Mouse (Mus musculus) neural tube, embryonic 11.5 days (tissue): ENCODE measurements around the gene Wdr19. TPM values are rescaled to one million over a fixed set of nuclear protein-coding genes. Genes with fewer than 3 reads are reported as not detected.

Experiments used
- ATAC-seq: fragments of 200-750 bp; cut with Nextera tagmentation; 2 replicates; pipeline ENCODE4 v1.8.0; 2017; ENCODE audit warnings: moderate number of reproducible peaks, mild to moderate bottlenecking, moderate TSS enrichment, moderate library complexity; ENCODE audit not compliant: insufficient read depth, low FRiP score, low TSS enrichment
- DNase-seq: peaks from one replicate; pipeline ENCODE4 v3.0.0-alpha.2; 2015; ENCODE audit warnings: low spot score
- H3K27ac ChIP-seq: fragments of 300-500 bp; sonication (generic); 2 replicates; pipeline ENCODE4 v1.5.1; 2014; ENCODE audit warnings: low read depth, mild to moderate bottlenecking, low read length
- H3K27me3 ChIP-seq: fragments of 300-500 bp; sonication (generic); 2 replicates; pipeline ENCODE4 v1.6.1; 2014; ENCODE audit warnings: mild to moderate bottlenecking, low read length, mixed read lengths; ENCODE audit not compliant: control insufficient read depth, insufficient read depth
- H3K36me3 ChIP-seq: fragments of 300-500 bp; sonication (generic); 2 replicates; pipeline ENCODE4 v1.6.1; 2014; ENCODE audit warnings: mild to moderate bottlenecking, low read length, moderate library complexity, mixed read lengths; ENCODE audit not compliant: control insufficient read depth, insufficient read depth
- H3K4me1 ChIP-seq: fragments of 300-500 bp; sonication (generic); 2 replicates; pipeline ENCODE4 v1.6.1; 2014; ENCODE audit warnings: low read length, mixed read lengths; ENCODE audit not compliant: control insufficient read depth, insufficient read depth
- H3K4me2 ChIP-seq: fragments of 300-500 bp; sonication (generic); 2 replicates; pipeline ENCODE4 v1.6.1; 2014; ENCODE audit warnings: low read depth, mild to moderate bottlenecking, moderate library complexity
- H3K4me3 ChIP-seq: fragments of 300-500 bp; sonication (generic); 2 replicates; pipeline ENCODE4 v1.5.1; 2014; ENCODE audit warnings: low read depth, low read length
- H3K9ac ChIP-seq: fragments of 300-500 bp; sonication (generic); 2 replicates; pipeline ENCODE4 v1.6.1; 2014; ENCODE audit warnings: mild to moderate bottlenecking, low read length
- H3K9me3 ChIP-seq: fragments of 300-500 bp; sonication (generic); 2 replicates; pipeline ENCODE4 v1.6.1; 2016; ENCODE audit warnings: low read length; ENCODE audit not compliant: control insufficient read depth
- WGBS: fragments of 180-500 bp; shearing (Covaris S2); extraction: QIAGEN DNeasy Blood & Tissue Kit; methylation state at CpG from one replicate; pipeline ENCODE4 v1.1.7; 2014; 5-methylcytosine and 5-hydroxymethylcytosine counted together
- polyA plus RNA-seq: library from polyadenylated mRNA; unstranded; fragments of >200 nt; fragmentation: Nextera tagmentation; extraction: Ambion mirVana; gene quantifications from 2 replicates; pipeline ENCODE4 v1.2.1, GENCODE M21; 2014

The Wdr19 gene
- polyA plus RNA-seq, 1 experiment from 2014 or later, result 15.6 TPM

DNA sequence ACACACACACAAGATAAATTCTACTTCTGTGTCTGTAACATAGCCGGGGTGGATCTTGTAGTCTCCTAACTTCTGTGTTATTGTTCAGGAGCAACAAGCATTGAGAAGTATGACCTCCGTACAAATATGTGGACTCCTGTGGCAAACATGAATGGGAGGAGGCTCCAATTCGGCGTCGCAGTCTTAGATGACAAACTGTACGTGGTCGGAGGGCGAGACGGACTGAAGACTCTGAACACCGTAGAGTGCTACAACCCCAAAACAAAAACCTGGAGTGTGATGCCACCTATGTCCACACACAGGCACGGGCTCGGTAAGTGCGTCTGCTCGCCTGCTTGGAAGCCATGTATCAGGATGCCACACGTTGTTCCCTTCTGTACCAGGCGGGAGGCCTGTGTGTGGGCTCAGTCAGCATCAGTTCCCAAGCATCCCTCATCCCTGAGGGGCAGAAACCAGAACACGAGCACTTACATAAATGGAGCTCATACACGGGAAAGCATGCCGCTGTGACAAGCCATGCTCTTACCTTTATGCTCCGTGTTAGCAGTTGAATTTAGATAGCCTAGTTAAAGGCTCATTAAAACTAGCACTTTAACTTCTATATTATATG lies 40.7 kb upstream of the Wdr19 start:
- ATAC-seq, result no peak
- 89% methylated on average over 20 of the region's 20 CpGs for WGBS
- no peak for DNase-seq

GRCm38 (mm10) chr5:65163001-65163400 lies 36.5 kb upstream of the Wdr19 start:
- Histone ChIP-seq H3K4me1 (no peaks in the 10 kb centered on the region), H3K4me2 (no peak overlapping the region), H3K27me3 (no peaks in the 10 kb centered on the region), H3K9me3 (no peaks in the 10 kb centered on the region), H3K36me3 (peaks cover 3% of the 10 kb centered on the region), H3K27ac (no peak overlapping the region), H3K4me3 (no peak overlapping the region), H3K9ac (no peak overlapping the region)
- 70% methylated on average over 5 of the region's 5 CpGs for WGBS
- DNase-seq (no peak), ATAC-seq (no peak)

More for the DNA sequence above, 40.7 kb upstream of the Wdr19 start:
- Histone ChIP-seq H3K4me2 (no peak overlapping the region), H3K4me3 (no peak overlapping the region), H3K27ac (no peak overlapping the region), H3K9me3 (no peaks in the 10 kb centered on the region), H3K4me1 (no peaks in the 10 kb centered on the region), H3K36me3 (no peaks in the 10 kb centered on the region; the same call in 1 of the 2 replicates), H3K27me3 (no peaks in the 10 kb centered on the region), H3K9ac (no peak overlapping the region)

GRCm38 (mm10) chr5:65163489-65164092 lies 35.9 kb upstream of the Wdr19 start:
- Histone ChIP-seq H3K4me3 (no peak overlapping the region), H3K9me3 (no peaks in the 10 kb centered on the region), H3K27ac (no peak overlapping the region), H3K27me3 (no peaks in the 10 kb centered on the region), H3K9ac (no peak overlapping the region), H3K36me3 (peaks cover 3% of the 10 kb centered on the region), H3K4me1 (no peaks in the 10 kb centered on the region), H3K4me2 (no peak overlapping the region)
- DNase-seq, result no peak
- ATAC-seq, result no peak
- 90% methylated on average over 17 of the region's 17 CpGs for WGBS

DNA sequence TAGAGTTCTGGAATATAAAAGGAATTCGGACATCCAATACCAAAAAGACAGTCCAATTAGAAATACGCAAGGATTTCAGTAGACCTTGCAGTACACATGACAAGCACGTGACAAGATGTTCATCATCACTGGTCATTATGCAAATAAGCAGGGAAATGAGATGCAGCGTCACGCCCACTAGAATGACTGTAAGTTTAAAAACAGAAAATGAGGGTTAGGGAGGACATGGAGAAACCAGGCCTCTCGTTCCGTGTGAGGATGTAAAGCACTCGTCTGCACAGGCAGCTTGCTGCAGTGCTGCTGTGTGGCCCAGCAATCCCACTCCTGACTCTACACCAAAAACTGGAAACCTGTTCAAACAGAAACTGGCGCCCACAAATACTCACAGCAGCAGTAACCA lies 29.3 kb upstream of the Wdr19 start:
- Histone ChIP-seq H3K4me1 (no peaks in the 10 kb centered on the region), H3K9me3 (no peaks in the 10 kb centered on the region), H3K27me3 (no peaks in the 10 kb centered on the region), H3K36me3 (no peaks in the 10 kb centered on the region), H3K9ac (no peak overlapping the region), H3K4me3 (no peak overlapping the region), H3K4me2 (no peak overlapping the region), H3K27ac (no peak overlapping the region)
- WGBS, result 88% methylated on average over 9 of the region's 9 CpGs
- DNase-seq, result no peak
- ATAC-seq, result no peak

DNA sequence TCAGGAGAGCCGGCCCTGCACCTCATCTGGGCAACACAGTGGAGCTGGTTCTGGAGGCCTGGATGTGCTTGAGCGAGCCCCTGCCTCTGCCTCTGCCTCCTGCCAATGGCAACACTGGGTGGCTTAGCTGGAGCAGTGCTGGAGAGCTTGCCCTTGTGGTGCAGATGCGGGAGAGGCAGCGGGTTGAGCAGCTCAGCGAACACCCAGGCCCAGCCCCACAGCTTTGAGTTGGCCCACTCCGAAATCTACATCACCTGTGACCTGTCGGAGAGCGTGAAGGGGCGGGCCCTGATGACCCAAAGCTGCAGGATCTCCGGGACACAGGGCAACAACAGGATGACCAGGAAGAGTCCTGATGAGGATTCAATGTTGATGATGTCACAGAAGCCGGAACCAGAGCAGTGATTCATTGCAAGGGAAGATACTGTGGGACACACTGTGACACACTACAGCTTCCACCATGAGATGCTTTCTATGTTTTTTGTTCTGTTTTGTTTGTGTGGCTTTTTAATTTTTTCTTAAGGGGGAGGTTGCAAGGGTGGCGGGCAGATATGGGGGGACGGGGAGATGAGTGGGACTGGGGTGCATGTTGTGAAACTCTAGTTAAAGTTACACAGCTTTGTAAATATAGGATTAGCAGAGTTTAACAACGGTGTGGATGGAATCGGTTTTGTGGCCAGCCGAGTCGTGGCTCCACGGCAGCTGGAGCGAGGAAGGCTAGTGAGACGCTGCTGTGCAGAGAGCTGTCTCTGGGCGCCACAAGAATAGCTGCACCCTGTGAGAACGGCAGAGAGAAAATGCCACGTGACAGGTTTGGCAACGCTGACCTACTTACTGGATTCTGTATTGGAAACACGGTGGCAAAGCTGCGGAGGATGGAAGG lies 24.2 kb upstream of the Wdr19 start:
- H3K9me3 ChIP-seq, result no peaks in the 10 kb centered on the region
- 78% methylated on average over 26 of the region's 26 CpGs for WGBS
- H3K4me3 ChIP-seq, result no peak overlapping the region
- ATAC-seq (no peak), DNase-seq (peak; percentile 11)
- H3K27me3 ChIP-seq, result no peaks in the 10 kb centered on the region
- H3K4me1 ChIP-seq, result no peaks in the 10 kb centered on the region
- no peak overlapping the region for H3K9ac ChIP-seq
- H3K36me3 ChIP-seq, result no peaks in the 10 kb centered on the region
- H3K27ac ChIP-seq, result no peak overlapping the region
- H3K4me2 ChIP-seq, result no peak overlapping the region

- no peaks in the 10 kb centered on the region for H3K27me3 ChIP-seq
- no peaks in the 10 kb centered on the region for H3K4me1 ChIP-seq
- no peak for DNase-seq
- no peak for ATAC-seq
- H3K27ac ChIP-seq, result no peak overlapping the region
- H3K36me3 ChIP-seq, result no peaks in the 10 kb centered on the region
- no peak overlapping the region for H3K9ac ChIP-seq
- H3K4me3 ChIP-seq, result no peak overlapping the region
- WGBS, result 75% methylated on average over 13 of the region's 13 CpGs
- H3K9me3 ChIP-seq, result no peaks in the 10 kb centered on the region
- no peak overlapping the region for H3K4me2 ChIP-seq
Measured at GRCm38 (mm10) chr5:65175918-65176484, 23.5 kb upstream of the Wdr19 start.

GRCm38 (mm10) chr5:65177026-65177514 lies 22.4 kb upstream of the Wdr19 start:
- Histone ChIP-seq H3K9me3 (no peaks in the 10 kb centered on the region), H3K27ac (no peak overlapping the region), H3K4me1 (no peaks in the 10 kb centered on the region), H3K4me2 (no peak overlapping the region), H3K36me3 (no peaks in the 10 kb centered on the region), H3K27me3 (no peaks in the 10 kb centered on the region), H3K4me3 (no peak overlapping the region), H3K9ac (no peak overlapping the region)
- no peak for ATAC-seq
- DNase-seq, result peak; percentile 16
- 79% methylated on average over 11 of the region's 11 CpGs for WGBS

DNA sequence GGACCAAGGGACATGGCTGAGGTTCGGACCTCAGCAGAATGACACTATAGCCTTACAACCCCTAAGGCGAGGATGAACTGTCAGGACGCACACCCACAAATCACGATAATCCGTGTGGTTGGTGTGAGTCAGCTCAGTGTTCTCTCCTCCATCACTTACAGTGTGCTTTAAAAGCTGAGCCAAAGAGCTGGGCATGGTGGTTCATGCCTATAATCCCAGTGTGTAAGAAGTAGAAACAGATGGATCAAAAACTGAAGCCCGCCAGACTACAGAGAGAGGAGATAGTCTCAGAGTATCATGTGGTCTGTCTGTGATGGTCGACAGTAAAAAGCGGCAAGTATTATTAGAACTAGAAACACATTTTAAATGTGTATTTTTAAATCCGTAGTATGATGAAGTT lies 21.0 kb upstream of the Wdr19 start:
- no peaks in the 10 kb centered on the region for H3K9me3 ChIP-seq
- 90% methylated on average over 9 of the region's 9 CpGs for WGBS
- DNase-seq, result no peak
- H3K27me3 ChIP-seq, result no peaks in the 10 kb centered on the region
- H3K4me1 ChIP-seq, result no peaks in the 10 kb centered on the region
- no peak overlapping the region for H3K4me3 ChIP-seq
- H3K9ac ChIP-seq, result no peak overlapping the region
- ATAC-seq, result no peak
- no peaks in the 10 kb centered on the region for H3K36me3 ChIP-seq
- no peak overlapping the region for H3K4me2 ChIP-seq
- H3K27ac ChIP-seq, result no peak overlapping the region
